Mouse (Mus musculus) ES-E14 (cell line): Measurements from ENCODE around the gene Hdac4.

Experiments
- HCFC1 ChIP-seq: IDR thresholded peaks from 2 replicates; pipeline ENCODE4 v1.6.1; 2012; ENCODE audit warnings: low read length, inconsistent platforms, borderline replicate concordance; ENCODE audit not compliant: insufficient read depth
- ZC3H11A ChIP-seq: IDR thresholded peaks from 2 replicates; pipeline ENCODE4 v1.6.1; 2012; ENCODE audit warnings: low read depth, mild to moderate bottlenecking, inconsistent platforms, low read length, borderline replicate concordance

DNA sequence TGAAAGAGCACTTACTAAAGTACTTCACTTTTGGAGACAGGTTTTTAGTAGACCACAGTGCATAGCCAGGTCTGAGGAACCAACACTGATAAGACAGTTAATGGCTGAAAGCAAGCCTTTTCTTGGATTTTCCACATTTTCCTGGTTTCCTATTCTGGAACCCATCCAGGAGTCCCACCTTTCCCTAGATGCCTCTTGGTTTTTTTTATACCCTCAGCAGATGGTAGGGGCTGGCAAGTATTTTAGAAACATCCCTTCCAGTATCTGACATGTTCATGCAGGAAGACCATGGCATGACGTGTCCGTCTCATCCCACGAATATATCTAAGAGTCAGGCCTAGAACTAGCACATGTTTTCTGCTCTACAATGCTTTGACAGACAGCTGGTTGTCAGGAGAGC lies 59.1 kb downstream of the Hdac4 start:
- TF ChIP-seq ZC3H11A (no peak), HCFC1 (no peak)
